Mouse (Mus musculus) spleen, embryonic (tissue): ENCODE measurements at regions not wholly inside any gene's neighbourhood (a gene's known extent, or its start where the extent isn't known, plus 50 kb on each side); places are given as distances from the start of the nearest gene placed in this dataset.

Source experiments
- CTCF ChIA-PET: fragments of 350-600 bp; sonication (Branson Sonifier 250); formaldehyde crosslinking; loops from one replicate; lab custom pipeline; 2022; lab: Charles Lee

DNA sequence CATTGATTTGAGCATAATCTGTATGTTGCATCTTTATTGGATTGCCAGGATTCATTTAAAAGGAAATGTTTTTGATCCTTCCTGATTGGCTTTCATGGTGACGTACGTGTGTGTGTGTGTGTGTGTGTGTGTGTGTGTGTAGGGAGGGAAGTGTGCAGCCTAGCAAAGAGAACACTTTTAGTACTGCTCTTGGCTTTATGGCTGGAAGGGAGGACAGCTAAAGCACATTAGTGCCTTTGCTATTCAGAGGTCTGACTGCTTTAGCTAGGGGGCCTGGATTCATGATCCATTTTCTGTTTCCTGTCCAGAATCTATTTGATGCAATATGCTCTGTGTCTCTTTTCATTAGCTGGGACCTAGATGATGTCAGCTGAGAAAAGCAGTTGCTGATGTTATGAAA is 155.6 kb upstream of the Itga1 start:
- CTCF ChIA-PET, result interaction anchor here (0.7 kb wide), 2 partner anchors 213 to 332 kb away, joined by 3 to 4 read pairs; no protein-coding TSS in a partner anchor

DNA sequence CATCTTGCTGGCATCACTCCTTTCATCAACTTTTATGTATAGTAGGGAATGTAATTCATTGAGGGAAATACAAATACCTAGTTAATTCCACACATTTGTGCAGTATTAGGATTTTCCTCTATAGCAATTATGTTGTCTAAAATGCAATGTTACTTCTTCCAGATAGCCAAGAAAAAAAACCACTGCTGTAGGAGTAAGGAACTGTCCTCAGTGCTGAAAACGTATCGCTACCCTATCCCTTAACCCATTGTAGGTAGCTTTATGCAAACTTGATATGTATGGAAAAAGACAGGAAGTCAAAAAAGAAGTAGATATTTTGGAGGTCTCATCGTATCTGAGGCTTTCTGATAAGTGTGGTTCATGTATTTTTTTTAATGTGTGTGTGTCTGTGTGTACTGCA is 150.8 kb upstream of the Itga1 start:
- CTCF ChIA-PET, result no interaction called here

DNA sequence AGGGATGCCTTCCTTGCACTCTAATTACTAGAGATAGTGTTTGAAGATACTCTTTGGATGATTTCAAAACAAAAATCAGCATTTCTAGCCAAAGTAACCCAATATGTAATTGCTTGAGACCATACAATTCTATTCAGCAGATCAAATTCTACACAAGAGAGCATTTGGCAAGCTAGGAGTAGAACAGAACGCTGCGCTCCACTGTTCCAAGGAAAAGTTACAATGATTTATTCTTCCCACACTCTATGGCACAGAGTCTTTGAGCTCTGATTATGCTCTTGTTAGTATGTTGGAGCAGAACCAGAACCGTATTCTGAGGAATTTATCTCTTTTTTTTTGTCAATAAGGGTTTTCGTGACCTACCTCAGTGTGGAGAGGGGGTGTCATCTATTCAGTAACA is 130.2 kb upstream of the Itga1 start:
- CTCF ChIA-PET, result no interaction called here

DNA sequence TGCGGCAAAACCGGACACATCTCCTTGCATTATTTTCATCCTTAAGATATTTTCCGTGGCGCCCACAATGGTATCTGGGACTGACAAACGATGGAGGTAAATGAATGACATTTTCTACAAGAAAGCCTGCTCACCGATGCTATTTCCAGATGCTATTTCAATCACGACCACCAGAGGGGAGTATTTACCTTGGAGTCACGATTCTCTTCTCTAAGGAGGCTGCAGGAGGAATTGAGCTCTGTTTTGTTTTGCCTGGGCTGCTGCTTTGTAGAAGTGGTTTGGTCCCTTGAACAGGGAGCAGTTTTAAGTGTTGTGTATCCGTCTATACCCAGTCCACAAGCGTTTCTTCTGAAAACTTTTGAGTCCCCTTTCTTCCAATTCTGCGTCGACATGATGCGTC is 128.7 kb upstream of the Itga1 start:
- CTCF ChIA-PET, result interaction anchor here (1.1 kb wide), 1 partner anchor 1482 kb away, joined by 4 read pairs; no protein-coding TSS in a partner anchor

DNA sequence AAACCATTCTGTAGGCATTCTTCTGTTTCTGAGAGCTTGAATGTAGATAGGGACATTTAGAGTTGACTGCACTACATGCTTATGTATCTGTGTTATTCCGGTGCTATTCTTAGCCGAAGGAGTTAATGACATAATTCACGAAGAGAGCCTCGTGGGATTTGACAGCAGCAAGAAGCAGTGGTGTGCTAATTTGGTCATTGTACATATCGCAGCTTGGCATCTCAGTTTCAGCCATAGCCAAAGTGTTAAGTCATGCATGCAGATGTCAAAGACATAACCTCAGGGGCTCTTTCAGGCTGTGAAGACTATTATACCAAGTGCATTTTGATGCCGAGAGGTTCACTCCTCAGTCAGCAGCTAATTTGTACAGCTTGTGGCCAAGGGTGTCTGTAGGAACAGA is 125.1 kb upstream of the Itga1 start:
- CTCF ChIA-PET, result no interaction called here

DNA sequence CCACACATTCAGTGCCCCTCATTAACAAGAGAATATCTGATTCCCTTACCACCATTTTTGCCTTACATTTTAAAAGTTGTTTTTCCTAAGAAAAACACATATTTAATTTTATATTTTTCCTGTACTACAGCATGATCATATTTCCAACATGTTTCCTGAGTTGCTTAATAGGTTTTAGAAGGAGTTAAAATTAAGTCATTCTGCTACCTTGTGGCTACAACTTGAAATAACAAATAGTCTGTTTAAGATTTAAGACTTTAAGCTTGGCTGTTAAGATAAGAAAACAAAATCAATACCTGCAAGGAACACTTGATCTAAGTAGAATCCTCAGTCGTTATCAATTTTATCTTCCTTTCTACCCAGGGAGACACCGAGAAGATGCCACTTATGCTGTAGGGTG is 117.9 kb upstream of the Itga1 start:
- CTCF ChIA-PET, result interaction anchor here (0.6 kb wide), 1 partner anchor 283 kb away, joined by 12 read pairs; no protein-coding TSS in a partner anchor

DNA sequence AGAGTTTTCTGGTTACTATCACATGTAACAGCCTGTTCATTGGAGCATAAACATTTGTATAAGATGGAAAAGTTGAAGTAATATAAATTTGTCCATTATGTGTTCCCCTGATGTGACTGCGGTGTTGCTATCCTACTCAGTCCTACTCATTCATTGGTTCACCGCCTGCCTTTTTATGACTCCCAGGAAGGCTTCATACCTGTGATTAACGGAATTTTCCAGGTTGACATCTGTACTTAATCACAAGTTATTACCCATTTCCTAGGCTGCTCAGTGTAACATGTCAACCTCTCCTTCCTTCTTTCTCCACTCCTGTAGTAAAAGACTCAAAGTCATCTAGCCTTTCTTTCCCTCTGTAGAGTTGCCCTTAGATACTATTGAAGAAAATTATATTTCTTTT is 109.5 kb upstream of the Itga1 start:
- CTCF ChIA-PET, result no interaction called here

DNA sequence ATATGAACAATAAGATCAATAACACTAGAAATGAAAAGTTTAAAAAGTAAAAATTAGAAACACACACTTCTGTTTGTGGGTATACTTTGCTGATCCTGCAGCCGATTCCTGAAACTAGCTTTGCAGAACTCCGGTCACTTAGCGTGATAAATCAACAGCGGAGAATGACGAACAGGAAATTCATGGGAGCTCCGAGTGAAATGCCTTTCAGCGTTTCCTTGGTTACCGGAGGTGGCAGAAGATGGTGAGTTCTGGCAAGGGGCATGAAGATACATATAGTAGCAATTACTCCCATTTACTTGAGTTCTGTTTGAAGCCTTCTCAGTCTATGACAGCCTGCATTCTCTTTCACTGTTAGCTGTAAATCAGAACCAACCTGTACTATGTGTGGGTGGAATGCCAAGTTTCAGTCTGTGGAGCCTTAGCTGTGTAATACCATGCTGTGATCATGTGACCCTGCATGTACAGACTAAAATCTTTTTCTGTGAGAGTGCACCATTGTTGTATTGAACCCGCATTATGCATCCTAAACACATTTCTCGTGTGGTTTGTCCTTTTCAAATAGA is 109.0 kb upstream of the Itga1 start:
- CTCF ChIA-PET, result no interaction called here

DNA sequence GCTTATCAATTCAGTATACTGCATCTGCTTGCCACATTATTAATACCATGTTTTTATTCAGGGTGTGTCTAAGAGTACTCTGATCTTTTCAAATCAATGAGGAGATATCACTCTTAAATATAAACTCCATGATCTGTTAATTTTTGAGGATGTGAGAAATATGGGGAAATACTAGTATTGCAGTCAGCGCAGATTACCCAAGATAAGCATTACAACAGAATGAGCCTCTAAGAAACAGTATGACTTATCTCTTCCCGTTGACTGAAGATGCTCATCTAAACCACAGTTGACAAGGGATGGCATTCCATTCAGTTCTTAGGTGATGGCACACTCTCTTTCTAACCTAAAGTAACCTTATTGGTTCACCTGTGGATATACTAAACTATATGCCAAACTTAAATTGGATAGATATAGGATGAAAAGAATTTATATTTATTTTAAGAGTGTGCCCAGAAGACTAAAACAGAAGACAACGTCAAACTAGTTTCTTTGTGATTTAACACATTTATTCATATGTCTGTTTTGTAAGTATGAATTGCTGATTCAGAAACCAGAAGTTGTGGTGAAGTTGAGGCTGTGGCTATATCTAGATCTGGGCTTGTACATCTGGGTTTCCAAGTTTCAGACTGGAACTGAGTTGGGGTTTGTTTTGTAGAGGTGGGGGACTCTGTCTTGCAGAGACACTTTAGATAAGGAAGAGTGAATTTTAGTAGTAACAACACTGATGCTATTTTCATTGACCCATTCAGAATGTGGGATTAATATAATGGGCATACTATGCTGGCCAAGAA is 107.8 kb upstream of the Itga1 start:
- CTCF ChIA-PET, result no interaction called here

DNA sequence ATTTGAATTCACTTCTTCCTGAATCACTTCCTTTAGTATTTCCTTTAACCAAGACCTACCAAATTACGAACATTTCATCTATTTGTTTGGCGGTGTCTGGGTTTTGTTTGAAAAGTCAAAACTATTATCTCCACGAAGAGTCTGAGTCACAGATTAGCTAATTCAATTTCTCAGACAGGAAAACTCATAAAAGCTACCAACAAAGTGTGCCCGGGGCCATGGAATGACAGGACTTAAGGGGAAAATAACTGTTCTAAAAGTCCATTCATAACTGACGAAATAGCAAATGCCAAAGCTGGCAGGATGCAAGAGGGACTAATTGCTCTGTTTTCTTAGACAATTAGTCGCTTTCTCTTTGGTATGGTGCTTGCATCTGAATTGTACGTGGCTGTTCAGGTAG is 105.0 kb upstream of the Itga1 start:
- CTCF ChIA-PET, result no interaction called here

DNA sequence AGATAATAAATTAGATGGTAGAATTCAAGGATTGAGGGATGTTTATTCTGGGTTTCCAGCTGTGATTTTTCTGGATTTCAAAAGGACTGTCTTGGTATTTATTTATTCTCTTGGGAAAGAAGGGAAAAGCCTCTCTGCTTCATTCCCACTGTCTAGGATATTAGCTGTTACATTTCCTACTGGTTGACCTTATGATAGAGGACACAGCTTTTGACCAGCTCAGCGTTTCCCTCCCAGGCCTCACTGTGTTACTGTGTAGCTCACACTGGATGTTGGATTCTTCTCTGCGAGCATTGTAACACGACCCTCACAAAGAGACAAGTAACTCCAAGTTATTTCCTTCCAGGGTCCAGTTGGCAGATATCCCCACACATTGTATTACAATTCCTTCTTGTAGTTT is 97.4 kb upstream of the Itga1 start:
- CTCF ChIA-PET, result no interaction called here

DNA sequence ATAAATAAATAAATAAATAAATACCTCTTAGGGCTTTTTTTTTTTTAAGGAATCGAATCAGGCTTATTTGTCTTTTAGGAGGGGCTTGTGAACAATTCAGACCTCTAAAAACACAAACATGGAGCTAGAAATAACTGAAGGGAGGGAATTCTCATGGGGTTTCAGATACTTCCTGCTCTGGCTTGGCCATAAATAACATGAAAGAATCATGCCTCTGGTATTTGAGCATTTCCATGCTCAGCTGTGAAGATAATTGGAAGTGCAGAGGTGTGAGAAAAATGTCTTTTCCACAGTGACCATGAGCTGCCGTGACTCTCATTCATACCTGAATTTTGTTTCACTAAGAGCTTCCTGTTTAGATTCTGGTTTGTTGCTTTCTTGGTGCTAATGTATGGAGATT is 86.3 kb upstream of the Itga1 start:
- CTCF ChIA-PET, result interaction anchor here (0.7 kb wide), 1 partner anchor 14 kb away, joined by 3 read pairs; no protein-coding TSS in a partner anchor

DNA sequence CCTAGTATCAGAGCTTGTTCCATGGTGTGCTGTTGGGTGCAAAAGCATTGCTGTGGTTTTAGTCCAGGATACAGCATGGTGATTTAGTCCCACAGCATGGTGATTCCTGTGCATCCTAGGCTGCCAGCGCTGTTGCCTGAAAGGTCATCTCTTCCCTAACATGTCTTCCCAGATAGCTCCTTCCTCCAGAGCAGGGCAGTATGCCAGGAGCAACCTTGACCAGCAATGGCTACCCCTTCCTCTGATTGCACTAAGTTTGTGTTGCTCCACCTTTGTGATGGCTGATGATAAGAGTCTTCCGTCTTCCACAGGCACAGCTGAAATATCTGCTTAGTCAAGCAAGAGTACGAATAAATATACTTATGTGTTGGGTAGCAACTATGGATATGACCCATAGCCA is 85.6 kb upstream of the Itga1 start:
- CTCF ChIA-PET, result no interaction called here

DNA sequence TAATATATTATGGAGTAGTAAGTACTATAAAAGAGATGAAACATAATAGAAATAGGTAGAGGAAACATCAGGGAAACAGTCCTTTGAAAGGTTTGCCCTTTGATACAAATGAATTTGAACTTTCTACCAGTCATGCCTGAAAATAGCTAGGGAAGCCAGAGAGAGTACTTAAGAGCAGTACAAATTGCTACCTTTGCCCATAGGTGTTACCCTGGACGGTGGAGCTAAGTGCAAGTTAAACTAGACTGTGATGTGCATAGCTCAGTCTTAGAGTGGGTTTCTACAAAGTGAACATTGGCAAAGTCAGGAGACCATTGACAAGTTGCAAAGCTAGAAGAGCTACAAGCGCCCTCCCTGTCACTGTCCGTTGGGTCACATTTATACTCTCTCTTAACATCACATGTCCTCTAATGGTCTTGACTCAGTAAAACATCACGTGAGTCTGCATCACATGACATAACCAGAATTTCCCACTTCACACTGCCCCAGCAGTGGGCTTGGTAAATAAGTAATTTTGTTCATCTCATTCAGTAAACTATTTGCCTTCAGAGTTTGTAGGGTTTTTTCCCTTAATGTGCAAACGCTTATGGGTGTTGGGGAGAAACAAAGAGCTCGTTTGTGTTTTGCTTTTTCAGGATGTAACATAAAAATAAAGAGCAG is 80.6 kb upstream of the Itga1 start:
- CTCF ChIA-PET, result interaction anchor here (0.5 kb wide), 1 partner anchor 61 kb away, joined by 20 read pairs; no protein-coding TSS in a partner anchor

DNA sequence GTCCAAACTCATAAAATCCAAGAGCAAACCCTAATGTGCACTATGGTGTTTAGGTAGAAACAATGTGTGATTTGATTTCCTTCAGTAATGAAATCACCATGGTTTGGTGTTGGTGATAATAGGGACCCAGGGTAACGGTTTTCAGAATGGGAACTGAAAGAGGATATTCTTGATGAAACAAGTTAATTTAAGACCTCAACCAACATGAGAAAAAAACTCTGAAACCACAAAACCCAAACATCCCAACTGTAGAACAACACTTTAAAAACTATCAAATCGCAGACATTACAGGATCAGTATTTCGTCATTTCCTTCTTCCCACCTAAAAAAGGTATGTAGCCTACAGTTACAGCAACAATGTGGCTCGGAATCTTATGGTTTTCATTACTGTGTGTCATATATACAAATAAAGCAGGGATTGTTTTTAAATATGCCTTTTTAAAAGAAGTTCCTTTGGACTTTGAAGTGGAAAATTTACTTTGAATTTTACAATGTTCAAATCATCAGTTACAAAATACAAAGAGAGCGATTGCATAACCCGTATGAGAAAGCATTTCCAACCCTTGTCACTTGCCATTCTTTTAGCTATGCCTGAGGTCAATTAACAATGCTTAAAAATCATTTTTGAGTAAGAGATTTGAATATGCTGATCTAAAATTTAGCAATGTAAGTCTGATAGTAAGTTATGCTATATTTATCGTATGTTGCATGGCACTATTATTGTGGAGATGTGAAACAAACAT is 76.6 kb upstream of the Itga1 start:
- CTCF ChIA-PET, result no interaction called here

DNA sequence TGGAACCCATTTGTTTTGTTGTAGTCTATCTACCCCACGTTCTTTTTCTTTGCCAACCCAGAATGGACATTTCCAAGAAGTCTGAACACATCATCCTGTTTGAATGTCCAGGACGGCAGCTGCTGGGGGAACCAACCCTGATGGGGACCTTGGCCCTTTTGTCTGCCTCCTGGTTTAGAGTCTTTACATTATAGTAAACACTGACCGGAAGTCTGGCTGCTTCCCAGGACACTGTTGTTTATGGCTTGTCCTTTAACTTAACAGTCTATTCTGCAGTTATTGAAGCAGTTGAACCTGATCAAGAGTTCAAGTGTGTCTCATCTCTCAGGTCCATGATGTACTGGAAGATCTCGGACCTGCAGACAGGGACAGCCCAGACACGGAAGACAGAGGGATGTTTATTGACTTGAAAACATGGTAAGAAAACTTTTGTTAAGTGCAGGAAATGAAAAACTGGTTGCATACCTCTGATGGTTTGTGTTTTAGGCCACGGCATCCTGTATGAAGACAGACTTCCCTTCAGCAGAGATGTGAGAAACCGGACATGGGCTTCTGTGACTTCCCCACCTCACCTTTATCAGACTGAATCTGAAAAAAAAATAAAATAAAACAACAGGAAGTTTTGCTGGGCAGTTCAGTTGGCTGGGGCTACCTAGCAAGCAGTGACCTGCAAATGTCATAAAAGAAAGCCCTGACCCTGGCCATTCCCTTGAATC is 69.7 kb upstream of the Itga1 start:
- CTCF ChIA-PET, result no interaction called here

DNA sequence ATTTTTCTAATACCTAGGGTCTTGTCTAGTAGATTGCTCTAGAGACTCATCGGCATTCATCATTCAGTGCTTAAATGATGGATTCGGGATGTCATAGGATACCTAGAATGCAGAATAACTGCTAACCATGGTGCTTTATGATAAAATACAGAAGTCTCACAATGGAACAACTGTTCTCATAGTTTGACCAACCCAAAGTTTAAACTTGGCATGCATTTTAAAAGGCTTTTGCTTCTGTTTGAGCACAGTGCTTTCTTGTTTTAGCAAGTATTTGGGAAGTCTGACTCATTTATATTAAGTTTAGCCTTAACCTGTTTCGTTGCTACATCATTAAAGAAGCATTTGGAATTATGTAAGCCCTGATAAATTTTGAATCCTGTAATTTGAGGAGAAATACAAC is 64.2 kb upstream of the Itga1 start:
- CTCF ChIA-PET, result no interaction called here

DNA sequence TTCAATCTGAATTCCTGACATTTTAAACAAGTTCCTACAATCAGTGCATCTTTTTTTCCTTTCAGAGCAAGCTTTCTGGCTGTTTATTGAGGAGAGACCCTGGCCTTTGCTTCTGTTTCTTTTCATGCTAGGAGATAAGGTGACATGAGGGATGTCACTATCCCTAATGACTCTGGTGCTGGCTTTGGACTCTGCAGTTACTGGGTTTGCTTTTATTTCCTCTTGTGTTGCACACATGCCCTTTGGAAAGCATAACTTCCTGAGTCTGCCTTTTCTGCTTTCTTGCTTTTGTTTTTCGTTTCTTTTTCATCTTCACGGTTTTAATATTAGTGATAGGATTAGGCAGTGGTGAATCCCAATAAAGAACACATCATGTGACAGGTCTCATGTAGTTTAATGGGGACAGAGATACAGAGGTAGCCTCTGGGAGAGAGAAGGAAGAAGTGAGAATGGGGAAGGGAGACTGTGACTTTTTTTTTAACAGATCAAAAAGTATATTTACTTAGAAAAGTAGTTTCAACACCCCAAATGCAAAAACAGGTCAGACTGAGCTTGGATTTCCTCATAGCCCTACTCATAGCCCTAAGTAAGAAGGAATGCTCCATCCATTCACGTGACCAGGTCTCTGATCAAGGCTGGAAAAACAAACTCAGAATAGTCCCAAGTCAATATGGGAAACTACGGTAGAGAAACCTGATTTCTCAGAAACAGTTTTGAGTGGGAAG is 61.1 kb upstream of the Itga1 start:
- CTCF ChIA-PET, result no interaction called here

DNA sequence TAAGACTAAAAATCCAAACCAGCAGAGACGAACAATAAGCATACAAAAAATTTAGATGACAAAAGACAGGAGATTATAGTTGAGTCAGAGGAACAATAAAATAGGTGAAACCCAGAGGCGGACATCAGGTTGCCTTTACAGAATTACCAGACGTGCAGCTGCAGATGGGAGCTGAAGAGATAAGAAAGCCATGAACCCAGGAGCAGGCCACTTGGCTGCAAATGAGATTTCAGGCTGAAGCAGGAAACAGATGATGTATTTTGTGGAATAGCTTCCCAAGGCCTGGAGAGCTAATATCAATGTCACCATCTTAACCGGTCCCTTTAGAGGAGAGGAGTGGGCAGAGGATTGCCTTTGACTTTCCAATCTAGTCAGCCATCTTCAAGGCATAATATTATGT is 57.6 kb upstream of the Itga1 start:
- CTCF ChIA-PET, result no interaction called here
